Mouse (Mus musculus) right cerebral cortex, postnatal 36 days (tissue): ENCODE results near the gene Neil1.

Source experiments
- DNase-seq, 2 experiments: peaks; one replicate each; pipeline ENCODE4 v3.0.0; 2022; ENCODE audit warnings: low spot score in 2 of 2, mixed read lengths in 1 of 2

Neil1 gene

GRCm38 (mm10) chr9:57139110-57139509 is 9.0 kb downstream of the Neil1 start:
- DNase-seq: no peak

DNA sequence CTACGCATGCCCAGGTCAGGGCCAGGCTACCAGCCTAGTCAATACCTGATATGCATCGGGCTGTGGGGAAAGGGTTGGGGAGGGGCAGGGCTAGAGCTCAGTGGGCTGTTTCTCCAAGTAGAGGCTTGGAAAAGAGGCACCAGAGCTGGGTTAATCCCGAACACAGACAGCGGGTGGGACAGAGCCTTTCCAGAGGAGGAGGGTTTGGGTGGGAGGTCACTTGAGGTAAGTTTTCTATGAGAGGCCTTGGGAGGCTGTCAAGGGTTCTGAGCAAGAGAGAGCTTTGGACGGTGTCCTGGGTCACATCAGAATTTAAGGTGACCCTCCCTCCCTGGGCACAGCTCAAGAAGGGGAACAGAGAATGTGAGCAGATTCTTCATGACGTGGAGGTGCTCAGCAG is 9.6 kb downstream of the Neil1 start:
- DNase-seq: no peak

DNA sequence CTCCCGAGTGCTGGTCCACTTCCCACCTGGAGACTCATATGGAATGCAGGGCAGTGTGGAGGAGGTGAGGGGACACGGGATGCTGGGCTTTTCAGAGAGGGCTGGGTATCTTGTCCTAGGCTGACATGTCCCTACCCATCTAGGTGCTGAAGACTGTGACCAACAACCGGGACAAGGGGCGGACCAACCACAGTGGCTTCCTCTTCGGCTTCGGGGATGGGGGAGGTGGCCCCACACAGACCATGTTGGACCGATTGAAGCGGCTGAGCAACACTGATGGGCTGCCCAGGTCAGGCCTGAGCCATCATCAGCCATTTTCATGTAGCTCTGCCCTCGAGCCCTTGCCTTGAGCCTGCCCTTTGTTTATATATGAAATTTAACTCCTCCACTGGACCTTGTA is 10.3 kb downstream of the Neil1 start:
- no peak for DNase-seq

DNA sequence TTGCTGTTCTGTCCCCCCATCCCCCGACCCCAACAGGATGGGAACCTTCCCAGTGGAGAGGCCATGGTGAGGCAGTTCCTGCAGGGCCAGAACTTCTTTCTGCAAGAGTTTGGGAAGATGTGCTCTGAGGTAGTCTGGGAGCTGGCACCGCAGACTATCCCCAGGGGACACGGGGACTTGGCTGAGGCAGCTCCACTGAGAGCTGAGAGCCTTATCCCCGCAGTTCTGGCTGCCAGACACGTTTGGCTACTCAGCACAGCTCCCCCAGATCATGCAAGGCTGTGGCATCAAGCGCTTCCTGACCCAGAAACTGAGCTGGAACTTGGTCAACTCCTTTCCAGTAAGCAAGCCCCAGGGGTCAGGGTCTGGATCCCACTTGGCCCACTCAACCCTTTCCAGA is 10.9 kb downstream of the Neil1 start:
- DNase-seq: no peak

DNA sequence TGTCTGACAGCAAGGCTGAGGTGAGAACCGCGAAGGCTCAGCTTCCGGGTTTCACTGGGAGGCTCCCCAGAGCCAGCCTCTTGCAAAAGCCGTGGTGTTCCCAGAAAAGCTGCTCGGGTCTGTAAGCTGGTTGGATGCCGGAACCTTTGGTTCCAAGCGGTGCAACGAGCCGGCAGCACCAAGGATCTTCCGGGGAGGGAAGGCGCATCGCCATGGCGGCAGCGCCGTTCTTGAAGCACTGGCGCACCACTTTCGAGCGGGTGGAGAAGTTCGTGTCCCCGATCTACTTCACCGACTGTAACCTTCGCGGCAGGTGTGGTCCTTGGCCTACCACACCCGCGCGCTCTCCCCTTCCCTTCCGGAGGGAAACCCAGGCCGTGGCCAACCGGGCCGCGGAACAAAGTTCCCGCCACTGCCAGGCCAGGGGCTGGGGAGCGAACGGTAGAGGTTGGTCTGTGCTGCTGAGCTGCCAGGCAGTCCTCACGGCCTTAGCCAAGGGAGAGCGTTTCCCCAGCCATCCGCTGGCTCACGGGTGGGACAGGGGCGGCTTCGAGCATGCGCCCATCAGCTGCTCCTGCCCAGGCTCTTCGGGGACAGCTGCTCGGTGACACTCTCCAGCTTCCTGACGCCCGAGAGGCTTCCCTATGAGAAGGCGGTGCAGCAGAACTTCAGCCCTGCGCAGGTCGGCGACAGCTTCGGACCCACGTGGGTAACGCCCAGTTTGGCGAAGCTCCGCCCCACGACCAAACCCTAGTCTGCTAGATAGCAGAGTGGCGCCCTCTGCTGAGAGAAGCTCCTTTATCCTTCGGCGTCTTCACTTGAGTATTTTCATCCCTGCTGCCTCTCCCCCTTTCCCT is 17.3 kb downstream of the Neil1 start, which contains the start of gene Man2c1:
TSS of gene Man2c1 (plus strand) at position 114 of the 857 bp plus-strand sequence.
- DNase-seq: peak; percentile 93 to 95

DNA sequence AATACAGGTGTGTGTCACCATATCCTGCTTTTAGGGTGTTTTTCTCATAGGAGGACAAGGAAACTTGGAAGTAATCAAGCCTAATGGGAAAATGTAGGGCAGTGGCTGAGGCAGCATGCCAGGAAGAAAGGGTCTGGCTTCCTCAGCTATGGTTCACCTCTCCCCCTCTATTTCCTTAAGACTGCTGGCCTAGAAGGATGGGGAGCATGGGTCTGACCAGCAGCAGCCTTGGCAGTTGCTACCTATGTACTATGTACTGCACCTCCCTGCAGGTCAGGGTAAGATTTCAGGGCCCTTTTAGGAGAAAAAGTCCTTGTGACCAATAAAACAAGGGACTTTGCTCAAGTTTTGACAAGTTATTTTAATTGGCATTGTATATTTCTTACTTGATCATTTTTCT is 18.5 kb downstream of the Neil1 start:
- no peak for DNase-seq

DNA sequence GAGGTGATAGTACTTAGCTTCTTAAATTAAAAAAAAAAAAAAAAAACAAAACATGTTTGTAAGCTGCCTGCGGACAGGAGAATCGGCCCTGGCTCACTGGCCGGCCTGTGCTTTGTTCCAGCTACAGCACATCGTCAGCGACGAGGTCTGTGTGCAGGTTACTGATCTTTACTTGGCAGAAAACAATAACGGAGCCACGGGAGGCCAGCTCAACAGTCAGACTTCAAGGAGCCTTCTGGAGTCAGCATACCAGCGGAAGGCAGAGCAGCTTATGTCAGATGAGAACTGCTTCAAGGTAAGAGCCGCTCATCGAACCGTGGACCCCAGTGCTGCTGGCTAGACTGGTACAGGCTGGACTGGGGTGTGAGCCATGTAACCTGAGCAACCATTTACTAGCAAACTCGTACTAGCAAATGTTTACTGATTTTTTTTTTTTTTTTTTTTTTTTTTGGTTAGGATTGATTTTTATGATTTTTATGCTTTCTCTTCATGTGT is 30.8 kb downstream of the Neil1 start:
- no peak for DNase-seq
